Mouse (Mus musculus) CH12.LX (cell line): ENCODE data around the gene Tet3. TPM values are rescaled to one million over a fixed set of nuclear protein-coding genes. Genes with fewer than 3 reads are reported as not detected.

Source experiments
- DNase-seq: peaks from one replicate; pipeline ENCODE4 v3.0.0-alpha.2; 2013; ENCODE audit errors: extremely low read depth
- H3K27ac ChIP-seq: 2 replicates; pipeline ENCODE4 v1.5.1; 2012; ENCODE audit warnings: low read depth, mild to moderate bottlenecking, control low read depth, moderate library complexity; ENCODE audit not compliant: insufficient read depth
- H3K27me3 ChIP-seq: replicated peaks from 2 replicates; pipeline ENCODE3; 2012; ENCODE audit warnings: inconsistent platforms
- H3K36me3 ChIP-seq, 2 experiments: replicated peaks in 1 of 2; 2 replicates each; pipeline versions ENCODE3 to v1.6.1; 2012; ENCODE audit warnings: inconsistent platforms in 1 of 2, low read length in 1 of 2, mild to moderate bottlenecking in 1 of 2, mixed read lengths in 1 of 2, moderate library complexity in 1 of 2; ENCODE audit not compliant: control insufficient read depth in 1 of 2, insufficient read depth in 1 of 2
- H3K4me1 ChIP-seq, 2 experiments: 2 replicates each; pipeline ENCODE4 v1.6.1; 2012; ENCODE audit warnings: inconsistent platforms in 1 of 2, moderate library complexity in 1 of 2; ENCODE audit not compliant: insufficient read depth in 2 of 2, control insufficient read depth in 1 of 2
- H3K4me2 ChIP-seq: 2 replicates; pipeline ENCODE4 v1.6.1; 2012; ENCODE audit warnings: low read depth, mild to moderate bottlenecking, control low read depth; ENCODE audit not compliant: poor library complexity, insufficient read depth, severe bottlenecking
- H3K4me3 ChIP-seq, 3 experiments: fragments of 150-350 bp in 1 of 3; sonication (generic) in 1 of 3; replicated peaks in 1 of 3; 2 replicates each; pipeline versions ENCODE3 to v1.5.1; 2011 to 2012; ENCODE audit warnings: low read depth in 2 of 3, low read length in 2 of 3, mild to moderate bottlenecking in 2 of 3, moderate library complexity in 2 of 3, control low read depth in 1 of 3, improper control_type of control experiment in 1 of 3, inconsistent platforms in 1 of 3, mixed read lengths in 1 of 3; ENCODE audit not compliant: poor library complexity in 1 of 3
- H3K79me2 ChIP-seq: replicated peaks from 2 replicates; pipeline ENCODE4 v1.6.1; 2012; ENCODE audit warnings: mild to moderate bottlenecking, moderate library complexity; ENCODE audit not compliant: control insufficient read depth, poor library complexity, insufficient read depth, severe bottlenecking; ENCODE audit errors: extremely low read depth
- H3K9ac ChIP-seq: 2 replicates; pipeline ENCODE4 v1.6.1; 2012; ENCODE audit warnings: low read depth, mild to moderate bottlenecking, control low read depth, moderate library complexity; ENCODE audit not compliant: insufficient read depth
- H3K9me3 ChIP-seq: replicated peaks from 2 replicates; pipeline ENCODE3; 2012; ENCODE audit warnings: low read length, inconsistent platforms, mixed read lengths
- CHD1 ChIP-seq: IDR thresholded peaks from 2 replicates; pipeline ENCODE4 v1.6.1; 2012; ENCODE audit warnings: low read depth, low read length, improper control_type of control experiment, inconsistent platforms
- CTCF ChIP-seq, 2 experiments: IDR thresholded peaks in 1 of 2; conservative IDR thresholded peaks in 1 of 2; 2 replicates each; pipeline ENCODE4 v1.5.1; 2011 to 2012; ENCODE audit warnings: low read depth in 2 of 2, low read length in 2 of 2, improper control_type of control experiment in 1 of 2, inconsistent platforms in 1 of 2, mild to moderate bottlenecking in 1 of 2, moderate library complexity in 1 of 2
- E2F4 ChIP-seq: IDR thresholded peaks from 2 replicates; pipeline ENCODE4 v1.6.1; 2011; ENCODE audit warnings: low read depth, low read length, improper control_type of control experiment; ENCODE audit not compliant: insufficient replicate concordance
- EP300 ChIP-seq: IDR thresholded peaks from 2 replicates; pipeline ENCODE4 v1.6.1; 2011; ENCODE audit warnings: low read length, improper control_type of control experiment
- GABPA ChIP-seq: IDR thresholded peaks from 2 replicates; pipeline ENCODE4 v1.6.1; 2012; ENCODE audit warnings: low read depth, low read length, improper control_type of control experiment, inconsistent platforms; ENCODE audit not compliant: insufficient replicate concordance
- HCFC1 ChIP-seq: IDR thresholded peaks from 2 replicates; pipeline ENCODE4 v1.6.1; 2012; ENCODE audit warnings: low read depth, mild to moderate bottlenecking, inconsistent platforms, low read length, improper control_type of control experiment
- IRF4 ChIP-seq: IDR thresholded peaks from 2 replicates; pipeline ENCODE4 v1.6.1; 2014; ENCODE audit warnings: low read depth, mild to moderate bottlenecking, inconsistent platforms, low read length, improper control_type of control experiment
- JUND ChIP-seq: conservative IDR thresholded peaks from 2 replicates; pipeline ENCODE4 v1.6.1; 2011; ENCODE audit warnings: low read depth, low read length, improper control_type of control experiment
- MAFK ChIP-seq: IDR thresholded peaks from 2 replicates; pipeline ENCODE4 v1.6.1; 2011; ENCODE audit warnings: low read length, improper control_type of control experiment; ENCODE audit not compliant: insufficient replicate concordance
- MAX ChIP-seq: IDR thresholded peaks from 2 replicates; pipeline ENCODE4 v1.6.1; 2011; ENCODE audit warnings: low read length, improper control_type of control experiment
- MEF2A ChIP-seq: IDR thresholded peaks from 2 replicates; pipeline ENCODE4 v1.6.1; 2014; ENCODE audit warnings: low read depth, mild to moderate bottlenecking, inconsistent platforms, low read length, improper control_type of control experiment, borderline replicate concordance
- POLR2AphosphoS2 ChIP-seq: IDR thresholded peaks from 2 replicates; pipeline ENCODE4 v1.6.1; 2011; ENCODE audit warnings: low read depth, low read length, improper control_type of control experiment
- RAD21 ChIP-seq: IDR thresholded peaks from 2 replicates; pipeline ENCODE4 v1.6.1; 2011; ENCODE audit warnings: low read depth, mild to moderate bottlenecking, low read length, improper control_type of control experiment, moderate library complexity
- RCOR1 ChIP-seq: conservative IDR thresholded peaks from 2 replicates; pipeline ENCODE4 v1.6.1; 2012; ENCODE audit warnings: low read depth, mild to moderate bottlenecking, inconsistent platforms, low read length, improper control_type of control experiment
- SIN3A ChIP-seq: IDR thresholded peaks from 2 replicates; pipeline ENCODE4 v1.6.1; 2012; ENCODE audit warnings: low read length, improper control_type of control experiment, inconsistent platforms
- SMC3 ChIP-seq: IDR thresholded peaks from 2 replicates; pipeline ENCODE4 v1.6.1; 2011; ENCODE audit warnings: low read depth, low read length, improper control_type of control experiment
- TCF12 ChIP-seq: IDR thresholded peaks from 2 replicates; pipeline ENCODE4 v1.6.1; 2014; ENCODE audit warnings: low read depth, mild to moderate bottlenecking, inconsistent platforms, low read length, improper control_type of control experiment
- USF1 ChIP-seq: IDR thresholded peaks from 2 replicates; pipeline ENCODE4 v1.6.1; 2014; ENCODE audit warnings: low read depth, mild to moderate bottlenecking, inconsistent platforms, low read length, improper control_type of control experiment
- ZC3H11A ChIP-seq: IDR thresholded peaks from 2 replicates; pipeline ENCODE4 v1.6.1; 2012; ENCODE audit warnings: low read depth, mild to moderate bottlenecking, inconsistent platforms, low read length, improper control_type of control experiment
- ZKSCAN1 ChIP-seq: IDR thresholded peaks from 2 replicates; pipeline ENCODE4 v1.6.1; 2012; ENCODE audit warnings: low read depth, inconsistent platforms, low read length, improper control_type of control experiment, borderline replicate concordance
- ZNF384 ChIP-seq: IDR thresholded peaks from 2 replicates; pipeline ENCODE4 v1.6.1; 2012; ENCODE audit warnings: low read depth, low read length, improper control_type of control experiment, inconsistent platforms
- dilution Hi-C: fragments of 300-500 bp; cut with MboI; formaldehyde crosslinking; loops from 2 replicates; pipeline ENCODE4 v1.14.3; 2020; ENCODE audit warnings: low sequenced_read_pairs; ENCODE audit not compliant: extremely low pct_unique_long_range_greater_than_20kb, extremely low pct_ligation_motif_present
- in situ Hi-C: fragments of 300-500 bp; cut with MboI; formaldehyde crosslinking; loops from 3 replicates; pipeline ENCODE4 v1.14.3; 2019; ENCODE audit warnings: low sequenced_read_pairs, low pct_ligation_motif_present, low pct_unique_long_range_greater_than_20kb, mixed read lengths
- polyA plus RNA-seq: library from polyadenylated mRNA; unstranded; fragments of >175 nt; gene quantifications from 2 replicates; pipeline ENCODE4 v1.2.1, GENCODE M21; 2012; ENCODE audit warnings: low read depth; ENCODE audit not compliant: insufficient read length
- total RNA-seq, 2 experiments: library from RNA; depleted of rRNA; stranded (reverse); fragments of 300-350 nt in 1 of 2; fragments of >200 nt in 1 of 2; gene quantifications; 2 replicates each; pipeline ENCODE4 v1.2.3; 2012 to 2014

The Tet3 gene
- total and polyA plus RNA-seq, 3 experiments = 3.2 to 10.0 (median 8.2) TPM

DNA sequence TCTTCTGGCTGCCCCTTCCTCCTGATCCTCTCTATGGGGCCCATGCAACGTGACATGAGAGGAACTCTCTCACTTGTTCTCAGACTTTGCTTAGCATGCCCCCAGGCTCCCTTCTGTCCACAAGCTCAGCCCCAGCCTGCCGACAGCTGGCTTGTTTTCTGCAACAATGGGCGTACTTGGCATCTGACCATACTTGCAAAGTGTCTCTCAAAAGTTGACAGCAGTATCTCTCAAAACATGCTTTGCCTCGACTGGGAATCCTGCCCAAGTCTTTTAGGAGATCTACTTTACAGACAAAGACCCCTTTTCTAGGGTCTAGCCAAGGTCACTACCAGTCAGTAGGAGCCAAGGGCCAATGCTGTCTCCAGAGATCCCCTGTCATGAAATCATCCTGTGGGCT lies 27.0 kb upstream of the Tet3 start:
- no peak overlapping the region for H3K9ac ChIP-seq
- no peaks in the 10 kb centered on the region for H3K9me3 ChIP-seq
- dilution Hi-C loops = no loop called here
- TF ChIP-seq SIN3A (no peak), MEF2A (no peak), TCF12 (no peak), USF1 (no peak), CHD1 (no peak), CTCF (conservative IDR thresholded peaks at IDR 0.05 in 1 of 2, IDR thresholded peaks at IDR 0.05 in 1 of 2; ENCODE audit: low read depth in 2 of 2, low read length in 2 of 2) (no peak), HCFC1 (no peak), RAD21 (no peak), IRF4 (no peak), EP300 (no peak), MAFK (no peak), JUND (no peak), RCOR1 (no peak), SMC3 (no peak), POLR2AphosphoS2 (no peak), ZC3H11A (no peak), ZNF384 (no peak), ZKSCAN1 (no peak), GABPA (no peak)
- H3K4me1 ChIP-seq = peaks cover 17 to 54% of the 10 kb centered on the region in 2 experiments
- H3K27me3 ChIP-seq = no peaks in the 10 kb centered on the region
- no peak for DNase-seq
- no peak overlapping the region for H3K4me2 ChIP-seq
- no peak overlapping the region for H3K27ac ChIP-seq
- H3K79me2 ChIP-seq = no peaks in the 10 kb centered on the region
- H3K36me3 ChIP-seq = peaks cover 17 to 75% of the 10 kb centered on the region in 2 experiments
- in situ Hi-C loops = no loop called here
- no peak overlapping the region for H3K4me3 ChIP-seq

DNA sequence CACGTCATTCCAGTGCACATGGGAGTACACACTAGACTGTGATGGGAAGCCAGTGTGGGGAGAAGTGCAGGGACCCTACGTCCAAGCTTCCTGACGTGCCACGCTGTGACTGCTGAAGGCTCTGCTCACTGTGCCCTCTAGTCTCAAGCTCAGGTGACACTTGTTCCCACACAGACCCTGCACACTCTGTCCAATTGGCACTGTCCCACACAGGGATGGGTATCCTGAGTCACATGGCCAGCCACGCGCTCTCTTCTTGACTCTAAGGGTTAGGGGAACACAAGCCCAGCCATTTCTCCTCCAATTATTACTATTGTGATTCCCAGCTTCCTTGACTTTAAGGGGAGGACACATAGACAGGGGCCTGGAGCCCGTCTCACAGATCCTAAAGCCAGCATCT lies 24.9 kb upstream of the Tet3 start:
- H3K9ac ChIP-seq = no peak overlapping the region
- H3K4me1 ChIP-seq = peaks cover 17 to 49% of the 10 kb centered on the region in 2 experiments
- in situ Hi-C loops = no loop called here
- no peaks in the 10 kb centered on the region for H3K9me3 ChIP-seq
- H3K79me2 ChIP-seq = no peaks in the 10 kb centered on the region
- H3K27ac ChIP-seq = no peak overlapping the region
- no peak overlapping the region for H3K4me3 ChIP-seq
- H3K36me3 ChIP-seq = peaks cover 27 to 76% of the 10 kb centered on the region in 2 experiments
- H3K4me2 ChIP-seq = no peak overlapping the region
- TF ChIP-seq TCF12 = no peak
- no peak for TF ChIP-seq IRF4
- no peak for TF ChIP-seq E2F4
- TF ChIP-seq MAX = no peak
- H3K27me3 ChIP-seq = no peaks in the 10 kb centered on the region
- dilution Hi-C loops = no loop called here
- no peak for DNase-seq
